Mouse (Mus musculus): Measurements from ENCODE around the gene Pbx1. TPM values are rescaled to one million over a fixed set of nuclear protein-coding genes. Genes with fewer than 3 reads are reported as not detected.

The Pbx1 gene
- total RNA-seq, 2 experiments from 2014 or later = 25.2 to 28.0 TPM

- no peak for DNase-seq (ENCODE audit: low spot score)
Observed at GRCm38 (mm10) chr1:168178611-168179010, 253.5 kb downstream of the Pbx1 start.

- DNase-seq (ENCODE audit: low spot score) = peak; percentile 32
Observed at GRCm38 (mm10) chr1:168175586-168175985, 256.5 kb downstream of the Pbx1 start.

- no peak for DNase-seq (ENCODE audit: low spot score)
Observed at GRCm38 (mm10) chr1:168169791-168170190, 262.3 kb downstream of the Pbx1 start.

- no peak for DNase-seq (ENCODE audit: low spot score)
Observed at GRCm38 (mm10) chr1:168169052-168169779, 262.9 kb downstream of the Pbx1 start.

GRCm38 (mm10) chr1:168167781-168168180, 264.3 kb downstream of the Pbx1 start:
- DNase-seq (ENCODE audit: low spot score) = no peak

GRCm38 (mm10) chr1:168166841-168167240, 265.2 kb downstream of the Pbx1 start:
- no peak for DNase-seq (ENCODE audit: low spot score)

GRCm38 (mm10) chr1:168164945-168165344, 267.1 kb downstream of the Pbx1 start:
- no peak for DNase-seq (ENCODE audit: low spot score)

- DNase-seq (ENCODE audit: low spot score) = peak; percentile 14
Observed at GRCm38 (mm10) chr1:168163521-168164233, 268.4 kb downstream of the Pbx1 start.

GRCm38 (mm10) chr1:168139138-168139682, 292.9 kb downstream of the Pbx1 start:
- DNase-seq (ENCODE audit: low spot score) = no peak

GRCm38 (mm10) chr1:168138669-168139068, 293.4 kb downstream of the Pbx1 start:
- no peak for DNase-seq (ENCODE audit: low spot score)

GRCm38 (mm10) chr1:168137890-168138289, 294.2 kb downstream of the Pbx1 start:
- no peak for DNase-seq (ENCODE audit: low spot score)

GRCm38 (mm10) chr1:168135545-168135944, 296.5 kb downstream of the Pbx1 start:
- DNase-seq (ENCODE audit: low spot score) = no peak

GRCm38 (mm10) chr1:168133696-168134095, 298.4 kb downstream of the Pbx1 start:
- no peak for DNase-seq (ENCODE audit: low spot score)

GRCm38 (mm10) chr1:168128004-168128403, 304.1 kb downstream of the Pbx1 start:
- DNase-seq (ENCODE audit: low spot score) = no peak

- DNase-seq (ENCODE audit: low spot score) = no peak
Observed at GRCm38 (mm10) chr1:168124643-168125490, 307.2 kb downstream of the Pbx1 start.

GRCm38 (mm10) chr1:168118077-168118476, 314.0 kb downstream of the Pbx1 start:
- no peak for DNase-seq (ENCODE audit: low spot score)

- no peak for DNase-seq (ENCODE audit: low spot score)
Observed at GRCm38 (mm10) chr1:168117367-168117766, 314.7 kb downstream of the Pbx1 start.

- DNase-seq (ENCODE audit: low spot score) = no peak
Observed at GRCm38 (mm10) chr1:168109797-168110196, 322.3 kb downstream of the Pbx1 start.

GRCm38 (mm10) chr1:168103821-168104220, 328.2 kb downstream of the Pbx1 start:
- DNase-seq (ENCODE audit: low spot score) = peak; percentile 12

- no peak for DNase-seq (ENCODE audit: low spot score)
Observed at GRCm38 (mm10) chr1:168101514-168101913, 330.6 kb downstream of the Pbx1 start.

GRCm38 (mm10) chr1:168098806-168099205, 333.3 kb downstream of the Pbx1 start:
- DNase-seq (ENCODE audit: low spot score) = no peak

GRCm38 (mm10) chr1:168094671-168095070, 337.4 kb downstream of the Pbx1 start:
- DNase-seq (ENCODE audit: low spot score) = no peak

All from gastrocnemius, adult 18-20 months (tissue).